Mouse (Mus musculus) neural tube, embryonic 15.5 days (tissue): ENCODE data around the gene Cadm3. TPM values are rescaled to one million over a fixed set of nuclear protein-coding genes. Genes with fewer than 3 reads are reported as not detected.

Experiments used
- ATAC-seq: fragments of 200-750 bp; cut with Nextera tagmentation; 2 replicates; pipeline ENCODE4 v1.8.0; 2017; ENCODE audit warnings: mild to moderate bottlenecking, moderate TSS enrichment, moderate library complexity; ENCODE audit not compliant: low FRiP score
- H3K27ac ChIP-seq: fragments of 300-500 bp; sonication (generic); replicated peaks from 2 replicates; pipeline ENCODE4 v1.5.1; 2015; ENCODE audit warnings: mild to moderate bottlenecking, inconsistent platforms
- H3K27me3 ChIP-seq: fragments of 300-500 bp; sonication (generic); replicated peaks from 2 replicates; pipeline ENCODE4 v1.6.1; 2015; ENCODE audit warnings: inconsistent platforms
- H3K36me3 ChIP-seq: fragments of 300-500 bp; sonication (generic); 2 replicates; pipeline ENCODE4 v1.6.1; 2015; ENCODE audit warnings: inconsistent platforms
- H3K4me1 ChIP-seq: fragments of 300-500 bp; sonication (generic); 2 replicates; pipeline ENCODE4 v1.6.1; 2015; ENCODE audit warnings: inconsistent platforms
- H3K4me2 ChIP-seq: fragments of 300-500 bp; sonication (generic); 2 replicates; pipeline ENCODE4 v1.6.1; 2015; ENCODE audit warnings: inconsistent platforms, mild to moderate bottlenecking, moderate library complexity
- H3K4me3 ChIP-seq: fragments of 300-500 bp; sonication (generic); replicated peaks from 2 replicates; pipeline ENCODE4 v1.5.1; 2015; ENCODE audit warnings: mild to moderate bottlenecking, inconsistent platforms
- H3K9ac ChIP-seq: fragments of 300-500 bp; sonication (generic); replicated peaks from 2 replicates; pipeline ENCODE4 v1.6.1; 2015; ENCODE audit warnings: mild to moderate bottlenecking, inconsistent platforms
- H3K9me3 ChIP-seq: fragments of 300-500 bp; sonication (generic); replicated peaks from 2 replicates; pipeline ENCODE4 v1.6.1; 2016; ENCODE audit warnings: inconsistent platforms
- WGBS: fragments of 180-500 bp; shearing (Covaris S2); methylation state at CpG from one replicate; pipeline ENCODE4 v1.1.7; 2015; ENCODE audit warnings: mixed read lengths; 5-methylcytosine and 5-hydroxymethylcytosine counted together
- polyA plus RNA-seq: library from polyadenylated mRNA; unstranded; fragments of >200 nt; fragmentation: Nextera tagmentation; extraction: Ambion mirVana; gene quantifications from 2 replicates; pipeline ENCODE4 v1.2.1, GENCODE M21; 2015

The Cadm3 gene
- polyA plus RNA-seq, 1 experiment from 2014 or later: 91.8 TPM

DNA sequence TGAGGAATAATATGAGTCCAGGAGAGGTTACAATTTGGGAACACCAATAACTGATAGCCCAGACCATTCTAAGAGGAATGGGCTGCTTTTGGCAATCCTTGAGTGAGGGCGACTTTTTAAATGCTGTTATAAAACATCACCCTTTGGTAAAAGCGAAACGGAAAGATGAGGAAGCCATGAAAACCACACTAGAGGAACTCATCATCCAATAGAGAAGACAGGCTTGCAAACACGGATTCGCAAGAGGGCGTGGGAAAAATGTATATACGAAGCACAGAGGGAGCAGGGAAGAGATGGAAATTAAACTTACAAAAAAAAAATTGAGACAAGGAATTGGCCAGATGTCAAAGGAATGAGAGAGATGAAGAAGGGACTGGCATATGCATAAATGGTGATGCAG, 6.5 kb upstream of the Cadm3 start:
- Histone ChIP-seq H3K4me1 (peaks cover 3% of the 10 kb centered on the region; the same call in 1 of the 2 replicates), H3K9ac (no peak overlapping the region), H3K27me3 (no peaks in the 10 kb centered on the region), H3K27ac (no peak overlapping the region), H3K9me3 (no peaks in the 10 kb centered on the region), H3K36me3 (no peaks in the 10 kb centered on the region), H3K4me3 (no peak overlapping the region), H3K4me2 (no peak overlapping the region)
- WGBS: 82% methylated on average over 7 of the region's 7 CpGs
- no peak for ATAC-seq

- WGBS: 59% methylated on average over 6 of the region's 6 CpGs
- H3K4me1 ChIP-seq: peaks cover 8% of the 10 kb centered on the region
- H3K9me3 ChIP-seq: no peaks in the 10 kb centered on the region
- H3K36me3 ChIP-seq: no peaks in the 10 kb centered on the region
- ATAC-seq: no peak
- H3K4me3 ChIP-seq: no peak overlapping the region
- H3K27me3 ChIP-seq: no peaks in the 10 kb centered on the region
- no peak overlapping the region for H3K9ac ChIP-seq
- H3K27ac ChIP-seq: no peak overlapping the region
- no peak overlapping the region for H3K4me2 ChIP-seq
These were observed 4.1 kb upstream of the Cadm3 start for GRCm38 (mm10) chr1:173371586-173371985.

DNA sequence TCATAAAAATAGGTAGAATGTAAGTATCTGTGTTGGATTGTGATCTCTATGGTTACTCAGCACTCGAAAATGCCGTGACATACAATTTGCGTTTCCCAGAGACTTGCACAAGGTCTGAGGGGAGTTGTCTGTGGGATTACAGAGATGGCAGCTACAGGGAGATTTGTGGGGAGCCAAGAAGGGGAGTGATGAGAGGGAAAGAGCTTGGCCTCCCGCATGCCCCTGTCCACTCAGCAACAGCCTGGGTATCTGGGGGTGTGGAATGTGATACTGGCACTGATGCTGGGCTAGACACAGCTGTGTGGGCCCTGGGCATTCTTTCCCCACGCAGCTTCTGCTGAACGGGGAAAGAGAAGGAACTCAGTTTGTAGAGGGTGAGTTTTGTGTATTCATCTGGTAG, 3.0 kb upstream of the Cadm3 start:
- H3K4me3 ChIP-seq: no peak overlapping the region
- no peaks in the 10 kb centered on the region for H3K9me3 ChIP-seq
- H3K4me2 ChIP-seq: no peak overlapping the region
- H3K27ac ChIP-seq: no peak overlapping the region
- H3K36me3 ChIP-seq: no peaks in the 10 kb centered on the region
- H3K27me3 ChIP-seq: no peaks in the 10 kb centered on the region
- peaks cover 16% of the 10 kb centered on the region for H3K4me1 ChIP-seq
- 63% methylated on average over 6 of the region's 6 CpGs for WGBS
- H3K9ac ChIP-seq: no peak overlapping the region
- no peak for ATAC-seq

GRCm38 (mm10) chr1:173369611-173370010, 2.1 kb upstream of the Cadm3 start:
- H3K4me1 ChIP-seq: peaks cover 25% of the 10 kb centered on the region
- no peak overlapping the region for H3K4me3 ChIP-seq
- no peaks in the 10 kb centered on the region for H3K36me3 ChIP-seq
- no peak overlapping the region for H3K27ac ChIP-seq
- no peaks in the 10 kb centered on the region for H3K27me3 ChIP-seq
- 83% methylated on average over 2 of the region's 2 CpGs for WGBS
- H3K9me3 ChIP-seq: no peaks in the 10 kb centered on the region
- no peak overlapping the region for H3K4me2 ChIP-seq
- ATAC-seq: no peak
- no peak overlapping the region for H3K9ac ChIP-seq

DNA sequence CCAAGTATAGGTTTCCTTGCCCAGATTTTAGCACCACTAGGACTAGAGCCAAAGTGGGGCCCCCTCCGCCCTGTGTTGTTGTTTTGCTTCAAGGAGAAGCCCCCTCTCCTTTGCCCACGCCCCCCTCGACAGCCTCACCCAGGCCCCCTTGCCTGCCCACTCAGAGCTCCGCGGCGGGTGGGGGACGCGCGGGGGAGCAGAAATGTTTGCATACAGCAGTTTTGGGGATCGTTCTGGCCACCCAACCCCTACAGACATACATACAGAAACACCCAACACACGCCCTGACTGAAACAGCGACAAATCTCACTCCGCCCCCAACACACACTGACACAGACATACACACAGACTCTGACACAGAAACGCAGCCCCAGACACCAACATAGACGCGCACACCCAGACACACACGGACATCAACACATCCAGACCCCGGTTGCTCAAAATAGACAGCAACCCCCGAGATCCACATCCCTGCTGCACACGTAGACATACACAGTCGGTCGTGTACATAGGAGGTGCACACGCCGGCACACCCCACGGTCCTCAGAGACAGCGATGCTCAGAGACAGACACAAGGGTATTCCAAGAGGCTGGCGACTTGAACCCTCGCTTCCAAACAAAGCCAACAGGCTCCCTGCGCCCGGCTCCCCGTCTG, 667 bp downstream of the Cadm3 start:
- Histone ChIP-seq H3K27ac (peak overlapping the region; percentile 94), H3K27me3 (no peaks in the 10 kb centered on the region), H3K9ac (peak overlapping the region; percentile 91), H3K4me3 (peak overlapping the region; percentile 74), H3K4me1 (peaks cover 42% of the 10 kb centered on the region), H3K4me2 (peak overlapping the region; percentile 87), H3K36me3 (no peaks in the 10 kb centered on the region), H3K9me3 (no peaks in the 10 kb centered on the region)
- ATAC-seq: peak; percentile 72
- WGBS: 1% methylated on average over 31 of the region's 31 CpGs

- Histone ChIP-seq H3K4me1 (peaks cover 43% of the 10 kb centered on the region), H3K36me3 (no peaks in the 10 kb centered on the region), H3K4me2 (peak overlapping the region; percentile 87), H3K9ac (peak overlapping the region; percentile 91), H3K9me3 (no peaks in the 10 kb centered on the region), H3K27ac (peak overlapping the region; percentile 94), H3K27me3 (no peaks in the 10 kb centered on the region), H3K4me3 (peak overlapping the region; percentile 74)
- under 1% methylated on average over 13 of the region's 13 CpGs for WGBS
- peak; percentile 34 for ATAC-seq
These were observed 1.5 kb downstream of the Cadm3 start for GRCm38 (mm10) chr1:173365970-173366409.

DNA sequence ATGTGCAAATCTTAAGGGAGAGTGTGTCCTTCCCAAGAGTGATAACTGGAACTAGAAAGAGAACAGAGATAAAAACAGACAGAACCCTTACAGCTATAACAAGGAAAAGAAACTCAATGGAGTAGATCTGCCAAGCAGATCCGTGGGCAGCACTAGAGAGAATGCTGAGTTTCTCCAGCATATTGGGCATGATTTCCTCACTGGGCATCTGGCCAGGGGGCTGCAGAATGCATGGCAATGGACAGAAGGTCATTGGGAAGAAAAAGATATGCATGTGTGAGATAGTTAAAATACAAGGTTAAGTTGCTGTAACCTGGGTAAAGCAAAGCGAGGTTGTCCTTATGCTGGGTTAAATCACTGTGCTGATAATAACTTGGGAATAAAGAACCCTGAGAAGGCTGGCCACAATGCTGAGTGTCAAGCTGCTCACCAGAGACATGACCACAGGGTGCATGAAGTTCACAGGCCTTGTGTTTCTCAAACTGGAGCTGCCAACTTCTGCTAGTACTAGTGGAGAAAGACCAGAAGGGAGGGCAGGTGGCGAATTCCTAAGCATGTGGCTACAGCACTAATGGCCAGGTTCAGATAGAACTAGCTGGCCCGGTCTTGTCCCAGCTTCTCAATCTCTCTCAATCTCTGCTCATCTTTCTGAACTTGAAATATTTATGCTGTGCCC, 3.2 kb downstream of the Cadm3 start:
- no peak for ATAC-seq
- H3K4me3 ChIP-seq: no peak overlapping the region
- no peak overlapping the region for H3K27ac ChIP-seq
- no peaks in the 10 kb centered on the region for H3K36me3 ChIP-seq
- no peaks in the 10 kb centered on the region for H3K27me3 ChIP-seq
- WGBS: 85% methylated on average over 4 of the region's 4 CpGs
- no peaks in the 10 kb centered on the region for H3K9me3 ChIP-seq
- 0 out of 2 replicates have a peak overlapping the region, but pooled peaks have one; percentile 3 for H3K4me2 ChIP-seq
- H3K4me1 ChIP-seq: peaks cover 59% of the 10 kb centered on the region
- H3K9ac ChIP-seq: no peak overlapping the region

- H3K9ac ChIP-seq: no peak overlapping the region
- ATAC-seq: no peak
- no peak overlapping the region for H3K27ac ChIP-seq
- no peaks in the 10 kb centered on the region for H3K36me3 ChIP-seq
- H3K27me3 ChIP-seq: no peaks in the 10 kb centered on the region
- H3K9me3 ChIP-seq: no peaks in the 10 kb centered on the region
- 95% methylated on average over 2 of the region's 2 CpGs for WGBS
- no peak overlapping the region for H3K4me3 ChIP-seq
- H3K4me2 ChIP-seq: no peak overlapping the region
- H3K4me1 ChIP-seq: peaks cover 67% of the 10 kb centered on the region
These were observed 4.1 kb downstream of the Cadm3 start for GRCm38 (mm10) chr1:173363436-173363835.

DNA sequence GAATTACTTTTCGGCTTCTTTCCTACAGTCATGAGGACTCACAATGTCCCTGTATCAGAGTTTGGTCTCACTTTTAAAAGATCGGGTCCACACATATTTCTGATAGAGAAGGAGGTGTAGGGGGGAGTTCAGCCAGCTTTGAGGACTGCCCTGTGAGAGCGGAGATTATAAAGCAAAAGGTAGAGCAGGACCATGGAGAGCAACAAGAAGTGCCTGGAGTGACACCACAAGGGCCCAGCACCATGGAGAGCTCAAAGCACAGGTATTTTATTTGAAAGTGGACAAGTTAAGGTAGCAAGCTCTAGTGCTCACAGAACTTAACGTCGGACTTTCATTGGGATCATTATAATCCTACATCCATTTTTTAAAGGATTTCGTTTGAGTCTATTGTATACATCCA, 5.8 kb downstream of the Cadm3 start:
- ATAC-seq: no peak
- 56% methylated on average over 6 of the region's 6 CpGs for WGBS
- H3K4me2 ChIP-seq: no peak overlapping the region
- no peak overlapping the region for H3K4me3 ChIP-seq
- H3K9ac ChIP-seq: no peak overlapping the region
- H3K27me3 ChIP-seq: no peaks in the 10 kb centered on the region
- peaks cover 6% of the 10 kb centered on the region; the same call in 1 of the 2 replicates for H3K36me3 ChIP-seq
- peaks cover 63% of the 10 kb centered on the region for H3K4me1 ChIP-seq
- no peak overlapping the region for H3K27ac ChIP-seq
- H3K9me3 ChIP-seq: no peaks in the 10 kb centered on the region

GRCm38 (mm10) chr1:173359590-173360290, 7.8 kb downstream of the Cadm3 start:
- H3K36me3 ChIP-seq: peaks cover 6% of the 10 kb centered on the region
- no peaks in the 10 kb centered on the region for H3K9me3 ChIP-seq
- peaks cover 47% of the 10 kb centered on the region for H3K4me1 ChIP-seq
- H3K9ac ChIP-seq: no peak overlapping the region
- H3K27me3 ChIP-seq: no peaks in the 10 kb centered on the region
- no peak overlapping the region for H3K4me2 ChIP-seq
- no peak overlapping the region for H3K27ac ChIP-seq
- WGBS: 45% methylated on average over 4 of the region's 4 CpGs
- no peak overlapping the region for H3K4me3 ChIP-seq
- ATAC-seq: no peak

GRCm38 (mm10) chr1:173357799-173358198, 9.7 kb downstream of the Cadm3 start:
- Histone ChIP-seq H3K27ac (no peak overlapping the region), H3K4me3 (no peak overlapping the region), H3K27me3 (no peaks in the 10 kb centered on the region), H3K4me2 (no peak overlapping the region), H3K9me3 (no peaks in the 10 kb centered on the region), H3K9ac (no peak overlapping the region), H3K36me3 (peaks cover 6% of the 10 kb centered on the region), H3K4me1 (peaks cover 30% of the 10 kb centered on the region)
- WGBS: 45% methylated on average over 4 of the region's 4 CpGs
- ATAC-seq: no peak

DNA sequence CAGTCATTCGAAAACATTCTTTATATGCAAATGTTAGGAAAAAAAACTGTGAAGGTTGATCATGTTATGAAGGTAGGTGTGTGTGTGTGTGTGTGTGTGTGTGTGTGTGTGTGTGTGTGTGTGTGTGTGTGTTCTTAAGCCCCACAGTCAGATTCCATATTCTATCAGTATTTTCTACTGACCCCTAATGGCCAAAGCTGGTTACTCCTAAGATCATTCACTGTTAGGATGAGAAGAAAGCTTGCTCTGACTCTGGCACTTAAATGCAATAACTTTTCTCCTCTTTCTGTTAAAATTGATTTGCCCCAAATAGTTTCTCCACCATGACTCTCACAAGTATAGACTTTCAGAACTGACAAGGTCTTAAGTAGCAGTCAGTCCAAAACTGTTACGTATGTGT, 10.8 kb downstream of the Cadm3 start:
- Histone ChIP-seq H3K9me3 (no peaks in the 10 kb centered on the region), H3K27me3 (no peaks in the 10 kb centered on the region), H3K4me1 (peaks cover 29% of the 10 kb centered on the region), H3K36me3 (peaks cover 6% of the 10 kb centered on the region), H3K4me3 (no peak overlapping the region), H3K9ac (no peak overlapping the region), H3K4me2 (no peak overlapping the region), H3K27ac (no peak overlapping the region)
- WGBS: 89% methylated on average over 2 of the region's 2 CpGs
- ATAC-seq: no peak
